Mouse (Mus musculus) kidney, embryonic 14.5 days (tissue): ENCODE results near the gene 1700016D06Rik. TPM values are rescaled to one million over a fixed set of nuclear protein-coding genes. Genes with fewer than 3 reads are reported as not detected.
A peak's percentile ranks its signal among the peaks of the same experiment; 100 is the strongest.

Source experiments
- ATAC-seq: fragments of 200-750 bp; cut with Nextera tagmentation; 2 replicates; pipeline ENCODE4 v1.8.0; 2017; ENCODE audit warnings: moderate number of reproducible peaks, mild to moderate bottlenecking, moderate TSS enrichment, moderate library complexity; ENCODE audit not compliant: low FRiP score, low TSS enrichment
- H3K27ac ChIP-seq: fragments of 300-500 bp; sonication (generic); 2 replicates; pipeline ENCODE4 v1.5.1; 2014; ENCODE audit warnings: low read depth, mild to moderate bottlenecking, low read length, moderate library complexity, mixed read lengths
- H3K27me3 ChIP-seq: fragments of 300-500 bp; sonication (generic); 2 replicates; pipeline ENCODE4 v1.6.1; 2014; ENCODE audit warnings: mild to moderate bottlenecking, low read length; ENCODE audit not compliant: control insufficient read depth, insufficient read depth
- H3K36me3 ChIP-seq: fragments of 300-500 bp; sonication (generic); 2 replicates; pipeline ENCODE4 v1.6.1; 2014; ENCODE audit warnings: low read length, mixed read lengths; ENCODE audit not compliant: control insufficient read depth, insufficient read depth
- H3K4me1 ChIP-seq: fragments of 300-500 bp; sonication (generic); 2 replicates; pipeline ENCODE4 v1.6.1; 2014; ENCODE audit warnings: low read length, mixed read lengths; ENCODE audit not compliant: control insufficient read depth, insufficient read depth
- H3K4me2 ChIP-seq: fragments of 300-500 bp; sonication (generic); replicated peaks from 2 replicates; pipeline ENCODE4 v1.6.1; 2014; ENCODE audit warnings: low read depth, mild to moderate bottlenecking, low read length
- H3K4me3 ChIP-seq: fragments of 300-500 bp; sonication (generic); 2 replicates; pipeline ENCODE4 v1.5.1; 2014; ENCODE audit warnings: mild to moderate bottlenecking, low read length
- H3K9ac ChIP-seq: fragments of 300-500 bp; sonication (generic); 2 replicates; pipeline ENCODE4 v1.6.1; 2014; ENCODE audit warnings: low read depth, mild to moderate bottlenecking, low read length, moderate library complexity
- H3K9me3 ChIP-seq: fragments of 300-500 bp; sonication (generic); 2 replicates; pipeline ENCODE4 v1.6.1; 2016; ENCODE audit warnings: low read length; ENCODE audit not compliant: control insufficient read depth
- WGBS: fragments of 180-500 bp; shearing (Covaris S2); extraction: QIAGEN DNeasy Blood & Tissue Kit; methylation state at CpG from one replicate; pipeline ENCODE4 v1.1.7; 2014; 5-methylcytosine and 5-hydroxymethylcytosine counted together
- microRNA-seq: library from miRNA; unstranded; fragments of <30 nt; microRNA quantifications from one replicate; pipeline ENCODE4, GENCODE M21; 2016
- polyA plus RNA-seq: library from polyadenylated mRNA; unstranded; fragments of >200 nt; fragmentation: Nextera tagmentation; extraction: Ambion mirVana; gene quantifications from 2 replicates; pipeline ENCODE4 v1.2.1, GENCODE M21; 2014

Gene 1700016D06Rik
- polyA plus RNA-seq, 1 experiment from 2014 or later: not detected

- H3K9me3 ChIP-seq: no peaks in the 10 kb centered on the region
- H3K36me3 ChIP-seq: peaks cover 91% of the 10 kb centered on the region
- ATAC-seq: no peak
- H3K4me1 ChIP-seq: no peaks in the 10 kb centered on the region
- no peak overlapping the region for H3K4me2 ChIP-seq
- WGBS: 88% methylated on average over 2 of the region's 2 CpGs
- no peak overlapping the region for H3K9ac ChIP-seq
- no peaks in the 10 kb centered on the region for H3K27me3 ChIP-seq
- no peak overlapping the region for H3K4me3 ChIP-seq
- no peak overlapping the region for H3K27ac ChIP-seq
These were observed 82.8 kb downstream of the 1700016D06Rik start for GRCm38 (mm10) chr8:11618063-11618462.

- no peaks in the 10 kb centered on the region for H3K9me3 ChIP-seq
- no peak overlapping the region for H3K4me2 ChIP-seq
- H3K4me3 ChIP-seq: no peak overlapping the region
- H3K27me3 ChIP-seq: no peaks in the 10 kb centered on the region
- 0 out of 2 replicates have a peak, but pooled peaks have one; percentile 12 for ATAC-seq
- peaks cover 89% of the 10 kb centered on the region for H3K36me3 ChIP-seq
- no peak overlapping the region for H3K27ac ChIP-seq
- WGBS: 22% methylated on average over 1 of the region's 1 CpGs
- H3K4me1 ChIP-seq: no peaks in the 10 kb centered on the region
- no peak overlapping the region for H3K9ac ChIP-seq
These were observed 84.6 kb downstream of the 1700016D06Rik start for GRCm38 (mm10) chr8:11616294-11616693.

- H3K4me3 ChIP-seq: no peak overlapping the region
- H3K36me3 ChIP-seq: peaks cover 91% of the 10 kb centered on the region
- ATAC-seq: no peak
- no peaks in the 10 kb centered on the region for H3K4me1 ChIP-seq
- no peak overlapping the region for H3K27ac ChIP-seq
- no peak overlapping the region for H3K9ac ChIP-seq
- no peak overlapping the region for H3K4me2 ChIP-seq
- WGBS: 82% methylated on average over 6 of the region's 6 CpGs
- no peaks in the 10 kb centered on the region for H3K27me3 ChIP-seq
- H3K9me3 ChIP-seq: no peaks in the 10 kb centered on the region
These were observed 86.6 kb downstream of the 1700016D06Rik start for GRCm38 (mm10) chr8:11614126-11614835.

- ATAC-seq: no peak
- Histone ChIP-seq H3K9ac (no peak overlapping the region), H3K27ac (no peak overlapping the region), H3K4me2 (no peak overlapping the region), H3K9me3 (peaks cover 6% of the 10 kb centered on the region; the same call in 1 of the 2 replicates), H3K4me1 (no peaks in the 10 kb centered on the region), H3K4me3 (no peak overlapping the region), H3K36me3 (peaks cover 50% of the 10 kb centered on the region), H3K27me3 (no peaks in the 10 kb centered on the region)
- 94% methylated on average over 9 of the region's 9 CpGs for WGBS
These were observed 92.0 kb downstream of the 1700016D06Rik start for GRCm38 (mm10) chr8:11608848-11609247.

Small RNAs within 50 kb of the gene (microRNA-seq; reads per million reads assigned to microRNA genes)
- gene Mir7238: 1.5 reads per million

Other genes starting within 250 kb of the 1700016D06Rik start
- 19.5 TPM in 2 replicates for gene Rab20, start 222.4 kb downstream of the 1700016D06Rik start, polyA plus RNA-seq
- 116 TPM in 2 replicates for gene Naxd, start 203.6 kb downstream of the 1700016D06Rik start, polyA plus RNA-seq
- gene Cars2, start 150.3 kb downstream of the 1700016D06Rik start, polyA plus RNA-seq: 22.8 and 23.8 TPM in 2 replicates
- gene Ing1, start 145.5 kb downstream of the 1700016D06Rik start, polyA plus RNA-seq: 35.7 and 40.7 TPM in 2 replicates
- 87.6 and 112 TPM in 2 replicates for gene Ankrd10, start 65.3 kb downstream of the 1700016D06Rik start, polyA plus RNA-seq
- gene Arhgef7, start 26.7 kb upstream of the 1700016D06Rik start, polyA plus RNA-seq: 25.1 and 37.3 TPM in 2 replicates
- not detected in 2 replicates for gene Tex29, start 139.4 kb upstream of the 1700016D06Rik start, polyA plus RNA-seq